Comparison of ENCODE assay signal across 8 mouse cellular contexts in the genomic region with DNA sequence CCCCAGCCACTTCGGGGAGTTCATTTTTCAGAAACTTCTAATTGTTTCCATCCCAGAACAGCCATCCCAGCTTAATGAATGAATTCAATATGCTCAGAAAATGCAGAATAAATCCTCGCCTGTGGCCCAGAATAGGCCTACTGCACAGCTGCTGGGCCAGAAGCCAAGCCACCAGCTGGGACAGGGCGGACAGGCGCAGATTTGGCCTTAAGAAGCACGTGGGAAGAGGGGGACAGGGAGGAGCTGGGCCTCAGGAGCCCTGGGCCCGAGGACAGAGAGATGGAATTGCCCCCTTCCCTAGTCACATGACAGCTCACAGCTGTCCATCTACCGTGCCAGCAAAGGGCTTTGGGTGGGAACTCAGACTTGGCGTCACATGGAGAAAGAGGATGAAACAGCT. TPM values are rescaled to one million over a fixed set of nuclear protein-coding genes. Genes with fewer than 3 reads are reported as not detected.
DNase-seq lines count a peak whose midpoint lies in the region; ATAC-seq and TF ChIP-seq lines count a peak whose summit lies in the region.

No protein-coding gene starts in this region.

- ATAC-seq in lung, embryonic 14.5 days (ENCODE audit: insufficient read depth) = peak; percentile 94
- no peak for ATAC-seq in granulocyte monocyte progenitor cell, adult 5-6 weeks (replicated peaks; ENCODE audit: poor library complexity, severe bottlenecking)

- no peak overlapping the region for H3K4me3 ChIP-seq in lung, embryonic 14.5 days (ENCODE audit: low read depth, low read length)
- H3K4me3 ChIP-seq in cerebellum, adult 2 months (replicated peaks; ENCODE audit: insufficient read depth, low read depth, low read length) = no peak overlapping the region

- no peaks in the 10 kb centered on the region for H3K9me3 ChIP-seq in lung, embryonic 14.5 days (ENCODE audit: low read depth, low read length)

- no peak for TF ChIP-seq CTCF in lung, embryonic 14.5 days (IDR thresholded peaks at IDR 0.05; ENCODE audit: low read depth)
- no peak for TF ChIP-seq CTCF in cerebellum, adult 2 months (IDR thresholded peaks at IDR 0.05; ENCODE audit: borderline replicate concordance, insufficient read depth, low read depth, low read length)

- no peak overlapping the region for H3K9ac ChIP-seq in lung, embryonic 14.5 days

- no peak overlapping the region for H3K4me2 ChIP-seq in lung, embryonic 14.5 days

- H3K36me3 ChIP-seq in lung, embryonic 14.5 days (ENCODE audit: insufficient read depth) = no peaks in the 10 kb centered on the region

- H3K4me1 ChIP-seq in lung, embryonic 14.5 days (ENCODE audit: insufficient read depth) = peaks cover 10% of the 10 kb centered on the region; the same call in 1 of the 2 replicates
- peaks cover 13% of the 10 kb centered on the region for H3K4me1 ChIP-seq in cerebellum, adult 2 months (ENCODE audit: control insufficient read depth, insufficient read depth, low read length)

- intact Hi-C loops in gastrocnemius, postnatal 36 days (cut with DNase I) = no loop called here

- peak; percentile 71 for DNase-seq in urinary bladder, postnatal 14 days (ENCODE audit: low spot score)
- DNase-seq in urinary bladder, postnatal 10 days (ENCODE audit: low spot score) = no peak
- DNase-seq in gastrocnemius, postnatal 36 days = peak; percentile 66 to 80
- DNase-seq in kidney, postnatal 10 days = peak; percentile 93
- peak; percentile 95 for DNase-seq in lung, embryonic 14.5 days
- peak; percentile 49 for DNase-seq in retina, embryonic 14.5 days (ENCODE audit: low spot score)
- DNase-seq in cerebellum, adult 2 months = no peak

- peaks cover 5% of the 10 kb centered on the region; the same call in 1 of the 2 replicates for H3K27me3 ChIP-seq in lung, embryonic 14.5 days (ENCODE audit: insufficient read depth, low read length)
- no peaks in the 10 kb centered on the region for H3K27me3 ChIP-seq in cerebellum, adult 2 months (ENCODE audit: control insufficient read depth, insufficient read depth, low read length)

- H3K27ac ChIP-seq in lung, embryonic 14.5 days (ENCODE audit: low read depth) = peak overlapping the region; percentile 40; the same call in 1 of the 2 replicates
- no peak overlapping the region for H3K27ac ChIP-seq in cerebellum, adult 2 months (ENCODE audit: insufficient read depth, low read length)

- TF ChIP-seq POLR2A in cerebellum, adult 2 months (IDR thresholded peaks at IDR 0.05; ENCODE audit: borderline replicate concordance, insufficient read depth, low read length) = no peak

- 29% methylated on average over 8 of the region's 8 CpGs for WGBS in lung, embryonic 14.5 days
- WGBS in cerebellum, adult 2 months = 60% methylated on average over 8 of the region's 8 CpGs

RNA-seq across cellular contexts. Expression of gene Myo18b, which starts 43.0 kb away (rescaled TPM):
- total RNA-seq in gastrocnemius, postnatal 36 days (2021) = 100 to 1,000 TPM; 378 to 416 TPM
- 0.70 and 0.80 TPM in 2 replicates for polyA plus RNA-seq in lung, embryonic 14.5 days (2014; fragmentation: Nextera tagmentation; extraction: Ambion mirVana)
- 0.06 and 0.92 TPM in 2 replicates for total RNA-seq in granulocyte monocyte progenitor cell, adult 5-6 weeks (2014; fragmentation: Nextera tagmentation)
- 1.2 and 1.9 TPM in 2 replicates for total RNA-seq in granulocyte monocyte progenitor cell, adult 5-6 weeks (2017)
- polyA plus RNA-seq in cerebellum, adult 2 months (2012; rRNA removed) = 0.55 and 0.69 TPM in 2 replicates

Comparison
In these comparisons a context has a peak if more than half of its experiments do, and no peak if none do; other contexts are left out.
1. DNase-seq: peak in urinary bladder, postnatal 14 days (single experiment), gastrocnemius, postnatal 36 days (2 of 2), kidney, postnatal 10 days (single experiment), lung, embryonic 14.5 days (single experiment) and retina, embryonic 14.5 days (single experiment); none in urinary bladder, postnatal 10 days (single experiment) and cerebellum, adult 2 months (0 of 2).
2. RNA of gene Myo18b, which starts 43.0 kb away (total RNA-seq): 378 to 416 TPM in gastrocnemius, postnatal 36 days; 0.06 to 1.9 TPM in granulocyte monocyte progenitor cell, adult 5-6 weeks; every median in the first group is over 100 times any median in the second.